Mouse (Mus musculus) liver (tissue): ENCODE data around the gene Dglucy.

Source experiments
- DNase-seq: peaks from one replicate; pipeline ENCODE4 v3.0.0-alpha.2; 2020; ENCODE audit warnings: mixed read lengths

The Dglucy gene

DNA sequence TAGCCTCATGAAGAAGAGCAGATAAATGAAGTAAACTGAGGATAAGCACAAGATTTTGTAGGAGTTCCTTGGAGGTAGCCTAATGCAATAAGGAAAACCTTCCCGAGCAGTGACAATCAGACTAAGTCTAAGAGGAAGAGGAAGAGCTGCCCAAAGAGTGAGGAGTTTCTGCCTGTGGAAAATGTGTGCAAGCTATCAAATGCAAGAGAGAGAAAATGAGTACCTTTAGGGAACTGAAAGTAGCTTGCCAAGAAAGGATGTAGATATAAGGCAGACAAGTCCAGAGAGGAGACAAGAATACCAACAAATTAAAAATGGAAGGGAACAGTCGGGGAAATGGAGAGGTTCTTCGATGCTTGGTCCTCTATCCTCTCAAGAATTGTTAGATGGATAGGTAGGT, 106.7 kb downstream of the Dglucy start:
- no peak for DNase-seq

DNA sequence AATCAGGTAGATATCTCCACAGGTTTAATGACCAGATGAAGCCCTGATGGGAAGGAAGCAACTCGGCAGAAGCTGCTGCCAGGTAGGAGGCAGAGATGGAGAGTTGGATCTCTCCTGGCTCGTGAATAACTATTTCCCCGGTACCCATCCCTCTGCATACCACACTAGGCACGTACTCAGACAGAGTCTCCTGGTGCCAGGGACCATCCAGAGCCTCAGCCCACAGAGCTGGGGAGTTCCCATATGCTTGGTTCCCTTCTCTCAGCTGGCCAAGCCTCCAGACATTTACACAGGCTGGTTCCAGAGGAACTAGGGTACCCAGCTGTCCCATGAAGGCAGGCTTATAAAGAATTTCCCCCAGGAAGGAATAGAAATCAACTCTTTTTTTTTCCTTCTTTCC, 108.0 kb downstream of the Dglucy start:
- no peak for DNase-seq

DNA sequence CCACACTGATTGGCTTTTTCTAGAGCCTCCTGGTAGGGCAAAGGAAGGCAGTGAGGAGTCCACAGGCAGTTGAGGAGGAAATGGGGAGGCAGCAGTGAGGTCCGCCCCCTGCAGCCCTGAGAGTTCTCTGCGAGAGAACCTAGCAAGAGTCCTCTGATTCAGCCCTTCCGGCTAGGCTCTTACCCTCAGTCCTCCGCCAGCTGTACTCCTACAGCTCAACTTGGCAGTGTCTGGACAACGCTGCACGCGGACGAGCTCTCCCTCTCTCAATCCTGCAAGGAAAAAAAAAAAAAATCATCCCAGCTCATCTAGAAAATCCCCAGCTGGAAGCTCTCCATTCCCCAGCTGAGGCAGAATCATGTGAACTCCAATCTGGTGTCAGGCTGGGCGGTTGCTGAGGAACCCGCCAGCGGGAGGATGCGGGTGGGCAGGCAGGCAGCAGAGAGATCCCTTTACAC, 109.0 kb downstream of the Dglucy start:
- no peak for DNase-seq

DNA sequence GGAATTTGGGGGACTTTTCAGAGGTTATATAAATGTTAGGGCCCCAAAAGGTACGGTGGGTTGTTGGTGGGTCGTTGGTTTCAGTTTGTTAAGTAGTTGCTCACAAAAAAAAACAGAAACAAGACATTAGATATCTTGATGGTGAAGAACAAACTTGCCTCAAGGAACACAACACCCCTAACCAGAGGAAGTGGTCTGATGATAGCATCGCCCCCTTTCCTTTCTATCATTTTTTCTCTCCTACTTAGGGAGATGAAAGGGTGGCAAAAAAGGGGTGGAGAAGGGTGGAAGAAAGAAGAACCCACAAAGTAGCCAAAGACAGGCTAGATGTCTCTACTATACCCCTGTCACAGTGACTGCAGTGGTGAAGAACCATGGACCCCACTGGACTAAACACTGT, 111.7 kb downstream of the Dglucy start:
- no peak for DNase-seq

DNA sequence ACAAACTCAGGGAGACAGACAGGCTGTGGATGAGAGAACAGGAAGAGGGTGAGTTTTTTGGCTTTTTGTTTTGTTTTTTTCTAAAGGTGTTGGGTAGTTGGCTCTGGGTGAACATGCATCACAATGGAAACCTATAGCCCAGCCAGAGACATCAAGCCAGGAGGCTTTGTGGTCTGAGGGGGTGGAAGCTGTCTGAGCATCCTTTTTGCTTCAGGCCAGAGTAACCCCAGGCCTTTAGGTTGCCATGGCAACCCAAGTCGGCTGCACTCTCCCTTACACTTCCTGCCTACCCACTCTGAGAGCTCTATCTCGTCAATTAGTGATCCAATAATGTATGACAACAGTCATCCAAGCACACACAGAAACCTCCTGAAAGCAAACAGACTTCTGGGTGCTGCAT, 116.6 kb downstream of the Dglucy start:
- no peak for DNase-seq

DNA sequence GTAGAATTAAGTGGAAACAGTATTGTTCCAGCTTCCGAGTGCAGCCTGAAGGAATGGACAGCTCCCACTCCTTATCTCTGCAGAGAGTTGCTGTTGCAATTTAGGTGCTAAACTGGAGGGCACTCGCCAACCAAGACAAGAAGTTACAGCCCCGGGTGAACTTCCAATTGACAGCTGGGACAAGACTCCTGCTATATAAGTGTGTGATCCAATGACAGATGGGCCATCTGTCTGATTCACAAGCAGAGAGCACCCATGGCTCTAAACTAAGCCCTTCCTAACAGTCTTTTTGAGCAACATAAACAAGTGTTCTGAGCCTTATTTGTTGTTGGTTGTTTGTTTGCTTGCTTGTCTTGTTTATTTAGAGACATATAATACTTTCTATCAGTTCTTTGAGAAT, 117.8 kb downstream of the Dglucy start:
- DNase-seq = no peak

DNA sequence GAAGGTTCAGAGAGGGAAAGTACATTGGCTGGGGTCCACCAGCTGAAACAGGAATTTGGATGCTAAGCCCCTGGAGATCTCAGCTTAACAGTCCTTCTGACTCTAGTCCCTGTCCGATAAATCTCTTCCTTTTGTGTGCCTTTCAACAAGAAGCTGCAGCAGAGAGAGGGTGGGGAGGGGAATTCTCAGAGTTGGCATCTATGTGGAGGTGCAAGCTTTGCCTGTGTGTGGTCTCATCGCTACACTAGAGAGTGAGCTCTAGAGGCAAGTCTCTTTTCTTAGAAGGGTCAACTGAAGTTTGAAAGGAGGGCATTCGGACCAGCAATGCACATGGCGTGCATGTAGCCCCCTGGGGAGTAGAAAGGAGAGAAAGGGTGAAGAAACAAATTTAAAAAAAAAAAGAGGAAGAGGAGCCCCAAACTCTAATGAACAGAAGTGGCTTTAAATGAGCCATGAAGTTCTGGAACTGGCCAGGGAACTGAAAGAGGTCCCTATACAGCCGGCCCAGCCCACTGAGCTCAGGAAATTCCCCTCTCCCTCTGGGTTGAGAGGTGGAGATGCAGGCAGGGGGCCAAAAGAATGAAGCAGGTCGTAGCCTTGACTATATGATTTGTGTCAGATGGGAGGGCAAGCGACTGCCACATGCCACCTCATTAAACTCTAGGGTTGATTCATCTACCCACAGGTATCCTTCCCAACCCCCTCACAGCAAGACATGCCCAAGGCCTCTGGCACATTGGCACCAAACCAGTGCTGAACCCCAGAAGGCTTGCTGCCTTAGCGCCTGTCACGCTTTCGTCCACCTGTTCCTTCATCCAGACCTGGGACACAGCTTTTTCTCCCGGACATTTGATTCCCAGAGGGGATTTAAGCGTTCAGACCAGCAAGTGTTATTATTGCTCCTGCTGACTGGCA, 119.1 kb downstream of the Dglucy start:
- no peak for DNase-seq

DNA sequence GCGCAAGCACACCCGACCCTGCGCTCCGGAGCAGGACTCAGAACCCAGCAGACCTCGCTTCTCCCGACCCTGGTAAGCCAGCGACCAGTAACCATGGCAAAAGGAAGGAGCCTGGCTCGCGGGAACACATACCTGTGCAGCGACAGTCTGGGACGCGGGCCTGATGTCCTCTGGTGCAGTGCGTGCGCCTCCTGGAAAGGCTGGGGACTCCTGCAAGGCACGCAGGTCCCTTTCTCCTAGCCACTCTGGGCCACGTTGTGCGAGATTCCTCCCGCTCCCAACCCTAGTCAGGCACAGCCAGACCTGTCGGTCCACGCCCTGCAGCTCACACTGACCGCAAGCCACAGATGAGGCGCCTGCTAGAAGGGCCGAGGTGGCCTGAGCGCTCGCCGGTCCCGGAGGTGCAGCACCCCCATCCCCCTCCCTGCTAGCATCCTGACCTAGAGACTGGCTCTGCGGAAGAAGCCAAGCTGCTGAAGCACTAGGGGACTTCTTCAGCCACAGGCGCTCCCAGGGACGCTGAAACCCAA, 120.3 kb downstream of the Dglucy start:
- DNase-seq = no peak

DNA sequence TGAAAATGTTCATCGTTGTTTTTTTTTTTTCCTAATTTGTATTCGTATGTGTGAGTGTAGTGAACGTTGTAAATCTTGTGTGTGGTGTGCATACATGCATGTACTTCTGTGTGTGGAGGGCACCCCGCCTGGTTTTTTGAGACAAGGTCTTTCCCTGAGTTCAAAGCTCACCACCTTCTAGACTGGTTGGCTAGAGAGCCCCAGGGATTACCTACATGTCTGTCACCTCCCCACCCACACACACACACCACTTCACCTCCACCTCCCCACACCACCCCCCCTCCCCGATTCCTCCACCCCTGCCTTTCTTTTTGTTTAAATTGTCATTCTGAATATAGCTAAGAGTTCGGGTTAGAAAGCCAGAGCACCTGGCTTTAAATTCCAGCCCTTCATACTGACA, 122.0 kb downstream of the Dglucy start:
- DNase-seq = no peak

DNA sequence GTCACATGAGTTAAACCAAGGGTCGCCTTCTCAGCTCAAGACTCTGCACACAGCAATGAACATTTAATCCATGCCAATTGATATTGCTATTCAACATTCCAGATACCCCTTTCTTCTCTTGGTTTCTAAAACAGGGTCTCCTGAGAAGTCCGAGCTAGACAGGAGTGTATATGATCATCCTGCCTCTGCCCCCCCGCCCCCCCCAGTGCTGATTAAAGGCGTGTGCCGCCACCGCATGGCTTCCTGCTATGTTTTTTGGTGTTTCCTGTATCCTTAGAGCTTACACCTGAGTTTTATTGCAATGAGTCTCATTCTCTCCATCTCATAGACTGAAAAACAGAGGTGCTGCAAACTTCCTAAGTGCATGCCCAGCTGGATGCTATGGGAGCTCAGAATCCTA, 122.5 kb downstream of the Dglucy start:
- no peak for DNase-seq

DNA sequence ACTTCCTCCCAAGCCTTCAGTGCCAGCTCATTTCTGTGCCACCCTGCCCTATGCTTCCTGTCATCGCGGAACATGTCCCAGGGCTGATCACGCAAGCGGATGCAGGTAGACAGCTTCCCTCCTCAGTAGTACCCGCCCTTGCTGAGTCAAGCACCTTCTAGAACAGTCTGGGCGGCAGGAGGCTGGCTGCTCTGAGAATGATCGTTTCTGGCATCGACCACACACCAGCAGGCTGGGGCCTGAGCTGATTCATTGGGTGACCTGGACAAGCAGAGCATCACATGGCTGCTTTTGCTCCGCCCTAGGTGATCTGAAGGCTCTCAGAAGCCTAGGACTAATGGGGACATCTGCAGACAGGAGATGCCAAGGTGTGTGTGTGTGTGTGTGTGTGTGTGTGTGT, 124.9 kb downstream of the Dglucy start:
- DNase-seq = no peak

DNA sequence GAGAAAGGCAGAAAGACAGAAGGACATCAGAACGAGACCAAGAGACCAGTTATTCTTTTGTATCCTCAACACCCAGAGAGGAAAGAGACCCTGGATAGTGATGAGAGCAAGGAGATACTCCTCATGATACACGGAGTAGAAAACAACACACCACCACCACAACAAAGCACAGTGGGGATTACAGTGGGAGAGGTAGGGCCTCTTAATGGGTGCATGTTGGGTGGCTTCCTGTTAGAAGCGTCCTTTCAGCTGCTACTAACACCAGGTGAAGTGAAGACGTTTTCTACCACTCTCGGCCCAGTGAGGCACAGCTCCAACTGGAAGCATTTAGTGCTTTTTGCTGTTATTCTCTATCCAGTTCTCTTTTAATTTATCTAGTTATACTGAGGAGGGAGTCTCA, 128.0 kb downstream of the Dglucy start:
- DNase-seq = no peak

DNA sequence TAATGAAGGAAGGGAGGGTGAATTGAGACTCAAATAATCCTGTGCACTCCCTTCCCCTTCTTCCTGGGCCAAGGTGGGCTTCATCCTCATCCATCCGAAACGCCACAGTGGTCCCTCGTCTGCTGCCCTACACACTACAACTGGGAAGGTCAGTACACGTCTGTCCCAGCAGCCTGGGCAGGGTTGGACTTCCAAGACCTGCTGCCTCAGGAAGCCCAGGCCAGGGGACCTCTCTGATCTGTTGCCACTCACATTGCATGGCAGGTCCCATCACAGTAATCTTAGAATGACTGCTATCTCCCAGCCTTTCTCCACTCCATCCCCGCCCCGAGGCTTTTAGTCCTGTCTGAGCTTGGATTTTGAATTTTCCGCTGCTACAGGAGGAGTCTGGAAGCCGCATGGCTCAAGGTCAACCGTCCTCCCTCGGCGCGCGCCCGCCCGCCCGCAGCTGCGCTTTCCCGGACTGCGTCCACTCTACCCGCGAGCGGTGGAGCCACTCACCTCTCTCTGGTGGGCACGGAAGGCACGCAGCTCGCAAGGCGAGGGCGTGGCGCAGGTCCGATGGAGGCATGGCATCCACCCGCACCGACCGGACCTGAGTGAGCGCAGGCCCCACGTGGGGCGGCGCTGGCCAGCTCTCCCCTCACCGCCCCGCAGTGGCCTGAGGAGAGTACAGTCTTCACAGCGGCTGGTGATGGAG, 128.9 kb downstream of the Dglucy start, which contains the start of gene Gpr68:
Gene Gpr68 (minus strand): TSS at position 601 of the 700 bp plus-strand sequence.
- DNase-seq = no peak

DNA sequence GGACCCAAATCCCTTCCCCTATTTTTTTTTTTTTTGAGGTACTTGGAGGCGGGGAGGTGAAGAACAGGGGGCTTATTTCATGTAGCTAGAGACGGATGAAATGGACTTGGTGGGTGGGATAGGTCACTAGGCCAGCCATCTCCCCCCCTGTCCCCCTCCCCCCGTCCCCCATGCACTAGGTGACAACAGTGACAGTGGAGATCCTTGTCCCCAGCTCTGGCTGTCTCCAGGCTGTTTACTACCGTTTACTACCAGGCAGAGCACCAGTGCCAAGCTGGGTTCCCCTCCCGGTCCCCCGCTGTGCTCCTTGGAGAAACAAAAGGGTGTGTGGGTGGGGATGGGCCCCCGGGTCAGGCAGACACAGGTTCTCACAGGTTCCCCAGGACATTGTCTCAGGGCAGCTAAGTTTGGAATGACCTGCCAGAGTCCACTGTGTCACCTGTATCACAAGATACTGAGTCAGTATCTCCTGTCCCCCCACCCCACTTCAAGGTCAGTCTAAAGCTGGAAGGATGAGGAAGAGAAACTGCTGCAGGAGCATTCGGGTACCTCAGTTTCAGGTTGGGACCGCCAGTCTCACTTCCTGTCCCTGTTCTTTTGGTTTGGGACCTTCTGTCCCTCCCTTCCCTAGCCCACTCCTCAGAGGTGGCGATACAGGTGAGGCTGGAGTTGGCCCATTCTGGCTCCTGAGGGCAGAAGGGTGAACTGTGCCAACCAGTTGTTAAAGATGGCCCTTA, 129.6 kb downstream of the Dglucy start:
- DNase-seq = no peak

DNA sequence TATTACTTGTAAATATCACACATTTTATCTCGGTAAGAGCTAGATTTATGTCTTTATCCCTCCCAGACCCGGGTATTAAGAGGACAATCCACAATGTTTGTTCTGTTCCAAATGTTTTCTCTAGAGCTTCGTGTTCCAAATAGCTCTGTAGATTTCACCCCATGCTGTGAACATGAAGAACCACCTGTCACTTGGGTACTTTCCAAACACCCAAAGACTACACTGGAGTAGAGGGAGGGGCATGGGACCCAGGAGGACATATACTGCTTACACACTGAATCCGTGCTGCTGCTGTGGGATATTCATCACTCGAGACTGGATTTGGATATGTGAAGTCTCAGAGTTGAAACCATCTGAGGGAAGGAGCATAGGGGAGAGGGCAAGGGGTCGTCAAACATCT, 130.9 kb downstream of the Dglucy start:
- no peak for DNase-seq

DNA sequence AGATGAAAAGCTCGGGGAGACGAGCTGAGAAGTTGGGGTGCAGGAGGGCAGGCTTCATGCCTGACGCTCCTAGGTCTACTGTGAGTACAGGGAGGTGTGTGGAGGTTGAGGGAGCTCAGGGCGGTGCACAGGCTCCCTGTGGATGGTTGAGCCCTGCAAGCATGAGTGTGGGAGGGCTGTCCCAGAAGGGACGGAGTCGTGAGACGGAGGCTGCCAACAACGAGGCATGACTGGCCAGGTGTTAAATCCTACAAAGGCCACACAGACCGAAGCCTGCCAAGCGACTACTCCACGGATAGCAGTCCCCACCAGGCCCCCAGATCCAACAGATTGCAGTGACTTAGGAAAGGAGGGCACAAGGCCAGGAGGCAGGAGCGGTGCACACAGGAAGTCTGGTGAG, 131.9 kb downstream of the Dglucy start:
- no peak for DNase-seq

DNA sequence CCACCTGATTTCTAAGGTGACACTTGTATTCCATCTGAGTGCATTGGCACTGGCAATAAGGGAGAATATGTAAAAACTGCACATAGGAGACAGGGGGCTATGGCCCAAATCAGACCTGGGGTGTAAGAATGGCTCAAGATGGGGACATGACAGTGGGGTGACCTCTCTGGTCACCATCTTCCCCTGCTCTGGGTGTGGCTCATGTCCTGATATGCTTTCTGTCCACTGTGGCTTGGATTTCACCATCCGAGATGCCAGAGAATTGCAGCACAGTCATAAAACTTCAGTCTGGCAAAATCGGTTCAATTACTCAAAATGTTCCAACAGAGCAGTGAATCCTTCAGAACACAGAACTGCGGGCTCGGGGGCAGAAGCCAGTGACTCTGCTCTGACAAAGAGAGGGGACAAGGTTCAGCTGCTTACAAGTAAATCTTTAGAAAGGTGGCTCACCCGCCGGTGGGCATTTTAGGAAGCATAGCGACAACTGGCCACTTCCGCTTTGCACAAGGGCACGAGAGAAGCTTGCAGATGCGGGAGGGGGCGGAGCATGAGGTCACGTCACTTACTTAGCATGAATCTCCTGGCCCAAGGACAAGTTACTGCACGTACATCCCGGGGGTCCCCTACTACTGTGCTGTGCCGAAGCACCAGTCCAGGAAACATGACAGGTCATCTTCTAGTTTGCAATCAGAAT, 145.9 kb downstream of the Dglucy start:
- peak; percentile 24 for DNase-seq

DNA sequence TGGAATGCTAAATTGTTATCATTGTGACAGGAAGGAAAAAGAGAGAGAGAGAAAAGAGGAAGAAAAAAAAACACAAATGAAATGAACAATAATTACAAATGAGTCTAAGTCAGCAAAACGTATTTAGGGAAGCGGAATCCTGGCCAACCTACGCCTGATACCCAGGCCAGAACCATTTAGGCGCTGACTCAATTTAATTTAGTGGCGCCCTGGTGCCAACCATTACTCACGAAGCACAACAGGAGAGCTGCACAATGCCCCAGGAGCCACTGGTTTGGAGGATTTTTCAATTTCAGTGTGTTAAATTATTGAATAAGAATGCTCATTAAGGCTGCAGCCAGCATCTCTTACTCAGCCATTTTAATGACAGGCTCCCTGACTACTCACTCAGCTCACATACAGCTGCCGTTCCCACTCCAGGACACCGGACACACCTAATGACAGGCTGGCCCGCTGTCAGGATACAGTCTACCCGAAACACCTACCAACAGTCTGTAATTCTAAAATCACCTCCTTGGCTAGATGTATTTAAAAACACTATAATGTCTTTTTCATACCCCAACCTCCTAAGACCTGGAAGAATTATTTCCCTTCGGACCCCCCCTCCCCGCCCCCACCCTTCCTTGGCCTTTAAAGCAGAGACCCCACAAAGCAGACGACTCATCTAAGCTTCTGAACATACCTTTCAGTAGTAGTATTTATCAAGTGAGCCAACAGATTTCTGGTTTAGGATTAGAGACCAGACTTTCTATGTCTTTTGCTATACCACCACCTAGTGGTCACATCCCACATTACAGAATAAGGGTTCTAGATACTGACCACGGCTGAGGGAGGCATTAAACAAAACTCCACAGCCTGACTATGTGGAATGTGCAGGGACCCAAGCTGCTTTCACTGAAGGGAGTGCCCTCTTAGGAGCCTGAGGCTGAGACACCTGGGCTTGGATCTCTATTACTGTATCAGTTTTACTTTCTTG, 147.1 kb downstream of the Dglucy start:
- no peak for DNase-seq

DNA sequence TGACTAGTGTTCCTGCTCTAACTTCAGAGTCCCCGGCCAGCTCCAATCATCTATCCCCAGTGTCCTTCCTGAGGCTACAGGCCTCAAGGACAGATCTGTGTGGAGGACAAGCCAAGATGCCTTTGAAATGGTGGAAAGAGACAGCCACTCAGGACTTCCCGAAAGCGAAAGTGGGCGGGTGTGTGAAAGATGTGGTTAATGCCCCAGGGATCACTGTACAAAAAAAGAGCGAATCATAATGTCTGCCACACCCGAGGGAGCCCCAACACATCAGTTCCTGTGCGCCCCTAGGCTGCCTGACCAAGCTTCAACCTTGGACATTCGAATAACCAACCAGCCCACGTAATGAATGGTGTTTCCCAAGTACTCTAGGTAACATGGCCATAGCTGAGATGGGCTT, 149.4 kb downstream of the Dglucy start:
- no peak for DNase-seq

DNA sequence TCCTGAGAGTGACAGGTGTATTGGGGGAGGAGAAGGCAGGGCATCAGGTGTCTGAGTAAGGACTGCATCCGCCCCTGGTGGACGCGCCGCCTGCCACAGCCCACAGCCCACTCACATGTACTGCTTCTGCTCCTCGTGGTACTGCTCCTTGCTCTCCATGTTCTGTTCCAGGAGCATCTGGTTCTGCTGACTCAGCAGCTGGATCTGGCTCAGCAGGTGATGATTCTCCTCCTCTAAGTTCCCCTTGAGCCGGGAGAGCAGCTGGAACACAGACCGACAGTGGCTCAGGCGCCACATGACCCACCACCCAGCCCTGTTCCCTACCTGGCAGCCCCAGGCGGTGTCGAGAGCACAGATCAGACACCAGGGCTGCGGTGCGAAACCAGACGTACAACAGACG, 152.8 kb downstream of the Dglucy start:
- no peak for DNase-seq

DNA sequence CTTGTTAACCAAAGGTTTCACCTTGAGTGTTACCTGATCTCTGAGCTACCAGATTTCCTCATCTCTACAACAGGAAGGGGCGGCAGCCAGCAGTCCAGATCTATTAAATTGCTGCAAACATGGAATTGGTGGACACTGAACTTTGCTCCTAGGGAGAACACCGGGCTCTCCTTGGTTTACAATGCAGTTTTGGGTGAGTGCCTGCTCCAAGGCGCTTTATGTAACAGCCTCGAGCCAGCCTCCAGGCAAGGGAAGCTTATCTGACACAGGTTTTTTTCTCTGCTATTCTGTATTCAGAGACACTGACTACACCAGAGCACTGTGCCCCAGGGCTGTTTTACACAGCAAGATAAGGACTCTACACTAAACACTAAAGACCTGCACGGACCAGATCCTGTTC, 155.9 kb downstream of the Dglucy start:
- no peak for DNase-seq
